Mouse (Mus musculus): Measurements from ENCODE around the gene Spen.

GRCm38 (mm10) chr4:141451251-141451650 is 87.1 kb downstream of the Spen start:
- TF ChIP-seq CTCF (IDR thresholded peaks at IDR 0.05; ENCODE audit: low read depth, low read length) (no peak), POLR2A (IDR thresholded peaks at IDR 0.05; ENCODE audit: borderline replicate concordance, low read depth, low read length) (no peak)
